Comparison of ENCODE assay signal across 12 mouse cellular contexts in the genomic region with DNA sequence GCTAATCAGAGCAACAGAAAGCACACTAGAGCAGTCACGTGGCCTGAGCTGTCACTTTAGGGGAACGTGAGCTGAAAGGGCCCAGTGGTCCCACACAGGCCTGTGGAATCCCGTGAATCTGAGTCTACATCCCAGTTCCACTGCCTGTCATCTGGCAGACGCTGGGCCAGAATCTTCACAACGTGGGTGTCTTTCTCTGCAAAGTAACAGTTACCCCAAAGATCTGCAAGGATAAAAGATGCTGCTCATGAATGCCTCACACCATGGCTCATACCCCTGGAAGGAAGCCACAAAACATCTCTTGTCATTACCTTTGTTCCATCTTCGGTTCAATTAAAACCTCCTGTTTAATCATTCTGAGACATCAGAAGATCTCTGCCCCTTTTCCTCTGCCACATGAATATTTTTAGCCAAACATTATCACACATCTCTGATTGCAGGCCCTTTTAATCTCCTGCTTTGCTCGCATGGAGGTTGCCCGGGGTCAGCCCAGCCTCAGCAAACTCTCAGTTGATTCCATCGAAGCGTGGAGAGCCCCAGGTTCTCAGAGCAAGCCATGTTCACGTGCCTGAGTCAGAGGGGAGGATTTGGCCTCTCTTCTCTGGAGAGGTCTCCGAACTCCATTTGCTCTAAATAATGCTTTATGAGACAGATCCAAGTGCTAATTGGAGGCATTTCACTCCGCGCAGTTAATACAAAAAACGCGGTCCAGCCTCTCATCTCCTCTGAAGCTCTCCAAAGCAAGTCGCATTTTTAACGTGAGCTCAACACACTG.
DNase-seq lines count a peak whose midpoint lies in the region; ATAC-seq lines count a peak whose summit lies in the region.
"Had no signal": no experiment of that assay in that cellular context is flagged by ENCODE, and none has a peak within 500 bp of the region (broad histone marks: within the 10 kb centered on the region; RNA-seq: fewer than 3 reads in every experiment).

No protein-coding gene starts in this region.

- no peaks in the 10 kb centered on the region for H3K36me3 ChIP-seq in forebrain, embryonic 10.5 days (replicated peaks)
- no peaks in the 10 kb centered on the region for H3K36me3 ChIP-seq in forebrain, embryonic 11.5 days (ENCODE audit: control insufficient read depth, insufficient read depth, low read length)
- no peaks in the 10 kb centered on the region for H3K36me3 ChIP-seq in midbrain, embryonic 14.5 days (ENCODE audit: control insufficient read depth, insufficient read depth, low read length)
- H3K36me3 ChIP-seq in midbrain, embryonic 10.5 days: no peaks in the 10 kb centered on the region
- H3K36me3 ChIP-seq in hindbrain, embryonic 14.5 days (replicated peaks; ENCODE audit: control insufficient read depth, insufficient read depth): no peaks in the 10 kb centered on the region
- H3K36me3 ChIP-seq: G1E; heart, embryonic 12.5 days; hindbrain, embryonic 10.5 days; neural tube, embryonic 13.5 days had no signal

- H3K27ac ChIP-seq in forebrain, embryonic 10.5 days: 0 out of 2 replicates have a peak overlapping the region, but pooled peaks have one; percentile 48
- H3K27ac ChIP-seq in forebrain, embryonic 11.5 days (ENCODE audit: low read depth, low read length): no peak overlapping the region
- H3K27ac ChIP-seq in midbrain, embryonic 14.5 days (replicated peaks; ENCODE audit: low read depth, low read length): no peak overlapping the region
- H3K27ac ChIP-seq in midbrain, embryonic 10.5 days (replicated peaks): no peak overlapping the region; the same call in 1 of the 2 replicates
- H3K27ac ChIP-seq in hindbrain, embryonic 14.5 days: no peak overlapping the region
- H3K27ac ChIP-seq: hindbrain, embryonic 10.5 days; neural tube, embryonic 13.5 days had no signal

- no peaks in the 10 kb centered on the region for H3K27me3 ChIP-seq in forebrain, embryonic 10.5 days (ENCODE audit: poor library complexity, severe bottlenecking)
- H3K27me3 ChIP-seq in forebrain, embryonic 11.5 days (ENCODE audit: control insufficient read depth, insufficient read depth, low read length): no peaks in the 10 kb centered on the region
- no peaks in the 10 kb centered on the region for H3K27me3 ChIP-seq in midbrain, embryonic 14.5 days (ENCODE audit: control insufficient read depth, insufficient read depth, low read length)
- no peaks in the 10 kb centered on the region for H3K27me3 ChIP-seq in midbrain, embryonic 10.5 days (ENCODE audit: low read depth, poor library complexity, severe bottlenecking)
- H3K27me3 ChIP-seq in hindbrain, embryonic 14.5 days (ENCODE audit: control insufficient read depth, insufficient read depth, low read length): no peaks in the 10 kb centered on the region
- H3K27me3 ChIP-seq: heart, embryonic 12.5 days; neural tube, embryonic 13.5 days had no signal

- peaks cover 24% of the 10 kb centered on the region for H3K4me1 ChIP-seq in forebrain, embryonic 10.5 days
- H3K4me1 ChIP-seq in forebrain, embryonic 11.5 days (replicated peaks; ENCODE audit: control insufficient read depth, insufficient read depth, low read length): peaks cover 4% of the 10 kb centered on the region; the same call in 1 of the 2 replicates
- peaks cover 15% of the 10 kb centered on the region for H3K4me1 ChIP-seq in midbrain, embryonic 14.5 days (ENCODE audit: control insufficient read depth, insufficient read depth, low read length)
- peaks cover 29% of the 10 kb centered on the region for H3K4me1 ChIP-seq in midbrain, embryonic 10.5 days
- 0 out of 2 replicates have a peak, but pooled peaks cover 7% of the 10 kb centered on the region for H3K4me1 ChIP-seq in hindbrain, embryonic 14.5 days (replicated peaks; ENCODE audit: control insufficient read depth, insufficient read depth, low read length)
- H3K4me1 ChIP-seq: heart, embryonic 12.5 days had no signal

- 71% methylated on average over 18 of the region's 18 CpGs for WGBS in forebrain, embryonic 10.5 days
- WGBS in forebrain, embryonic 11.5 days: 55% methylated on average over 18 of the region's 18 CpGs
- WGBS in midbrain, embryonic 14.5 days: 47% methylated on average over 18 of the region's 18 CpGs
- 64% methylated on average over 18 of the region's 18 CpGs for WGBS in midbrain, embryonic 10.5 days
- WGBS in hindbrain, embryonic 14.5 days: 50% methylated on average over 18 of the region's 18 CpGs

- no peak for DNase-seq in forebrain, embryonic 10.5 days (ENCODE audit: extremely low spot score, low spot score)
- no peak for DNase-seq in forebrain, embryonic 11.5 days (ENCODE audit: low spot score)
- peak; percentile 35 for DNase-seq in midbrain, embryonic 14.5 days
- DNase-seq in midbrain, embryonic 10.5 days (ENCODE audit: low spot score): no peak
- DNase-seq in kidney, postnatal 10 days: peak; percentile 12
- DNase-seq in left cerebral cortex, postnatal 4 days: peak; percentile 9
- DNase-seq in hindbrain, embryonic 14.5 days (ENCODE audit: low spot score): no peak
- no peak for DNase-seq in gastrocnemius, adult 18-20 months (ENCODE audit: low spot score)

- no peak overlapping the region for H3K4me3 ChIP-seq in forebrain, embryonic 10.5 days
- no peak overlapping the region for H3K4me3 ChIP-seq in forebrain, embryonic 11.5 days (ENCODE audit: low read depth, low read length)
- no peak overlapping the region for H3K4me3 ChIP-seq in midbrain, embryonic 14.5 days (replicated peaks; ENCODE audit: low read depth, low read length)
- H3K4me3 ChIP-seq in midbrain, embryonic 10.5 days: no peak overlapping the region
- no peak overlapping the region for H3K4me3 ChIP-seq in hindbrain, embryonic 14.5 days (replicated peaks; ENCODE audit: low read length)
- H3K4me3 ChIP-seq: heart, embryonic 12.5 days; hindbrain, embryonic 10.5 days; neural tube, embryonic 13.5 days had no signal

- intact Hi-C loops in left cerebral cortex, postnatal 4 days (cut with DNase I): no loop called here

- no peaks in the 10 kb centered on the region for H3K9me3 ChIP-seq in forebrain, embryonic 10.5 days
- no peaks in the 10 kb centered on the region for H3K9me3 ChIP-seq in forebrain, embryonic 11.5 days (ENCODE audit: control insufficient read depth, low read length)
- no peaks in the 10 kb centered on the region for H3K9me3 ChIP-seq in midbrain, embryonic 14.5 days (ENCODE audit: control insufficient read depth, low read length)
- H3K9me3 ChIP-seq in midbrain, embryonic 10.5 days (replicated peaks): no peaks in the 10 kb centered on the region
- no peaks in the 10 kb centered on the region for H3K9me3 ChIP-seq in hindbrain, embryonic 14.5 days (ENCODE audit: control insufficient read depth, low read length)
- H3K9me3 ChIP-seq: heart, embryonic 12.5 days; hindbrain, embryonic 10.5 days; neural tube, embryonic 13.5 days had no signal

- no peak overlapping the region for H3K4me2 ChIP-seq in forebrain, embryonic 11.5 days (ENCODE audit: low read depth, low read length, severe bottlenecking)
- H3K4me2 ChIP-seq in midbrain, embryonic 14.5 days (ENCODE audit: low read length): no peak overlapping the region
- H3K4me2 ChIP-seq in hindbrain, embryonic 14.5 days (replicated peaks): no peak overlapping the region
- H3K4me2 ChIP-seq: heart, embryonic 12.5 days; neural tube, embryonic 13.5 days had no signal

- no peak for ATAC-seq in forebrain, embryonic 11.5 days (replicated peaks; ENCODE audit: low FRiP score)
- no peak for ATAC-seq in midbrain, embryonic 14.5 days (ENCODE audit: low FRiP score, low TSS enrichment)
- ATAC-seq in hindbrain, embryonic 14.5 days (ENCODE audit: low FRiP score): no peak

- no peak overlapping the region for H3K9ac ChIP-seq in forebrain, embryonic 11.5 days (ENCODE audit: low read length)
- no peak overlapping the region; the same call in 1 of the 2 replicates for H3K9ac ChIP-seq in midbrain, embryonic 14.5 days (replicated peaks; ENCODE audit: low read length)
- no peak overlapping the region for H3K9ac ChIP-seq in hindbrain, embryonic 14.5 days
- H3K9ac ChIP-seq: heart, embryonic 12.5 days; neural tube, embryonic 13.5 days had no signal

Comparison
In these comparisons a context has a peak if more than half of its experiments do, and no peak if none do; other contexts are left out.
1. DNase-seq: peak in midbrain, embryonic 14.5 days (single experiment), kidney, postnatal 10 days (single experiment) and left cerebral cortex, postnatal 4 days (single experiment); none in forebrain, embryonic 10.5 days (single experiment), forebrain, embryonic 11.5 days (single experiment), midbrain, embryonic 10.5 days (single experiment), hindbrain, embryonic 14.5 days (single experiment) and gastrocnemius, adult 18-20 months (single experiment).